Mouse (Mus musculus) heart, embryonic 12.5 days (tissue): ENCODE data around the gene Jph2. TPM values are rescaled to one million over a fixed set of nuclear protein-coding genes. Genes with fewer than 3 reads are reported as not detected.
"Not testable (repeated sequence)": the region's sequence is repeated elsewhere in the genome, so short reads cannot be mapped to it uniquely, and the experiment has no call there.

Experiments
- ATAC-seq: fragments of 200-750 bp; cut with Nextera tagmentation; 2 replicates; pipeline ENCODE4 v1.8.0; 2017; ENCODE audit warnings: moderate TSS enrichment, moderate library complexity; ENCODE audit not compliant: insufficient number of reproducible peaks, low FRiP score
- H3K27ac ChIP-seq: fragments of 300-500 bp; sonication (generic); 2 replicates; pipeline ENCODE4 v1.5.1; 2016; ENCODE audit warnings: mild to moderate bottlenecking, moderate library complexity; ENCODE audit not compliant: poor library complexity, severe bottlenecking
- H3K27me3 ChIP-seq: fragments of 300-500 bp; sonication (generic); replicated peaks from 2 replicates; pipeline ENCODE4 v1.6.1; 2016; ENCODE audit warnings: mild to moderate bottlenecking, moderate library complexity
- H3K36me3 ChIP-seq: fragments of 300-500 bp; sonication (generic); 2 replicates; pipeline ENCODE4 v1.6.1; 2016; ENCODE audit warnings: mild to moderate bottlenecking, moderate library complexity
- H3K4me1 ChIP-seq: fragments of 300-500 bp; sonication (generic); replicated peaks from 2 replicates; pipeline ENCODE4 v1.6.1; 2016; ENCODE audit warnings: mild to moderate bottlenecking
- H3K4me2 ChIP-seq: fragments of 300-500 bp; sonication (generic); 2 replicates; pipeline ENCODE4 v1.6.1; 2016; ENCODE audit warnings: mild to moderate bottlenecking, moderate library complexity
- H3K4me3 ChIP-seq: fragments of 300-500 bp; sonication (generic); 2 replicates; pipeline ENCODE4 v1.5.1; 2016; ENCODE audit warnings: mild to moderate bottlenecking
- H3K9ac ChIP-seq: fragments of 300-500 bp; sonication (generic); 2 replicates; pipeline ENCODE4 v1.6.1; 2016; ENCODE audit warnings: mild to moderate bottlenecking, moderate library complexity
- H3K9me3 ChIP-seq: fragments of 300-500 bp; sonication (generic); replicated peaks from 2 replicates; pipeline ENCODE4 v1.6.1; 2016; ENCODE audit warnings: mild to moderate bottlenecking, moderate library complexity
- WGBS: fragments of 180-500 bp; shearing (Covaris S2); methylation state at CpG from one replicate; pipeline ENCODE4 v1.1.7; 2016; 5-methylcytosine and 5-hydroxymethylcytosine counted together
- polyA plus RNA-seq: library from polyadenylated mRNA; unstranded; fragments of >200 nt; fragmentation: Nextera tagmentation; extraction: Ambion mirVana; gene quantifications from 2 replicates; pipeline ENCODE4 v1.2.1, GENCODE M21; 2016

Gene Jph2
- polyA plus RNA-seq, 1 experiment from 2014 or later = 62.7 TPM

GRCm38 (mm10) chr2:163411344-163411743 is 13.6 kb upstream of the Jph2 start:
- not testable (repeated sequence) for ATAC-seq, H3K9me3 ChIP-seq, H3K27ac ChIP-seq, H3K4me2 ChIP-seq, H3K4me3 ChIP-seq, H3K27me3 ChIP-seq, H3K4me1 ChIP-seq, H3K9ac ChIP-seq
- WGBS = 93% methylated on average over 3 of the region's 3 CpGs
- H3K36me3 ChIP-seq = peaks cover 65% of the 10 kb centered on the region

DNA sequence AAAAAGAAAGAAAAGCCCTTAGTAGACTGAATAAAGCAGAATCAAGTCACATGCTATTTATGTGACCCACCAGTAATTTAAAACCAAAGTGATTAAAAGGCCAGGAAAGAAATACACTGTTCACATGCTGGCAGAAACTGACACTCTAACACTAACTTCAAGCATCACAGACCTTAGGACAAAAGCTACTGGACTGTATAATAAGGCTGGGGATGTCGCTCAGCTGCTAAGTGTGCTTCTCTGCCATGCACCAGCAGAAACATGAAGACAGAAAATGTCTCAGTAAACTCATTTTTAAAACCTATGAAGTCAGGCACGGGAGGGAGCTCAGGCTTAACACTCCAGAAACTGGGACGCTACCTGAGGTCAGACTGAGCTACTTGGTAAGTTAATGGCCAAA is 12.4 kb upstream of the Jph2 start:
- H3K9ac ChIP-seq = no peak overlapping the region
- H3K4me1 ChIP-seq = peaks cover 2% of the 10 kb centered on the region
- H3K27me3 ChIP-seq = no peaks in the 10 kb centered on the region
- WGBS = 95% methylated on average over 3 of the region's 3 CpGs
- no peak for ATAC-seq
- H3K27ac ChIP-seq = no peak overlapping the region
- H3K4me3 ChIP-seq = no peak overlapping the region
- no peaks in the 10 kb centered on the region for H3K9me3 ChIP-seq
- H3K4me2 ChIP-seq = no peak overlapping the region
- peaks cover 70% of the 10 kb centered on the region for H3K36me3 ChIP-seq

- Histone ChIP-seq H3K9ac (no peak overlapping the region), H3K27me3 (no peaks in the 10 kb centered on the region), H3K4me2 (no peak overlapping the region), H3K36me3 (peaks cover 32% of the 10 kb centered on the region), H3K27ac (no peak overlapping the region), H3K4me3 (no peak overlapping the region), H3K4me1 (peaks cover 8% of the 10 kb centered on the region), H3K9me3 (no peaks in the 10 kb centered on the region)
- ATAC-seq = no peak
- 65% methylated on average over 8 of the region's 8 CpGs for WGBS
These were observed 6.4 kb upstream of the Jph2 start for GRCm38 (mm10) chr2:163404037-163404815.

DNA sequence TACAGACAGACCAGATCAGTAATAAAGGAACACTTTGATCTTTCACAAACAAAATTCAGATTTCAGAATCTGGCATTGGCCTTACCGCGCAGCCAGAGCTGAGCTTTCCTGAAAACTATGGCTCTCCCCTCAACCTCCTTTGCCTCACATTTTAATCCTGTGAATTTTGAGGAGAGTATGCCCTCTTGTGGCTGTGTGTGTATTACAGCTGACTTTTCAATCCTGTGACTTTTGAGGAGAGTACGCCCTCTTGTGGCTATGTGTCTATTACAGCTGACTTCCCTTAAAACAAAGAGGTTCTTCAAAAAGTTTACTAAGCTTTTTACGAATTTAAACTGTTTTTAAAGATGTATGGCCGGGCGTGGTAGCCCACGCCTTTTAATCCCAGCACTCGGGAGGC is 3.4 kb upstream of the Jph2 start:
- Histone ChIP-seq H3K4me2 (no peak overlapping the region), H3K9me3 (no peaks in the 10 kb centered on the region), H3K4me3 (no peak overlapping the region), H3K4me1 (peaks cover 19% of the 10 kb centered on the region), H3K27ac (no peak overlapping the region), H3K9ac (no peak overlapping the region), H3K27me3 (no peaks in the 10 kb centered on the region), H3K36me3 (peaks cover 10% of the 10 kb centered on the region)
- WGBS = 9% methylated on average over 8 of the region's 8 CpGs
- no peak for ATAC-seq

DNA sequence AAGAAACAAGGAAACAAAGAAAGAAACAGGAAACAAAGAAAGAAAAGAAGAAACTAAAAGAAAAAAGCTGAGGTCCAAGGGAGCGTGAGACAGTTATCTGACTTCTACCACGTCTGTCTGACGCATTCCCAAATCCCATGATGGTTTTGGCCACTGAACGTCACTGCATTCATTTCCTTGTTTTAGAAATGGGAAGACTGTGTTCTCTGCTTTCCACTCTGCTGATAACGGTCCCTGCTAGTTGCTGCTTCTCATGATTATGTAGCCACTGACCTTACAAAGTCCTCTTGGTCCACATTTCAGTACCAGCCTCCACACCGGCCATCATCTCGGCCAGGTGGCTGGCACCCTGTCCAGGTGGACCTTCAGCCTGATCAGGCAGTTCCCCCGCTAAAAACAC is 1.4 kb upstream of the Jph2 start:
- Histone ChIP-seq H3K4me3 (no peak overlapping the region), H3K36me3 (no peaks in the 10 kb centered on the region), H3K9ac (no peak overlapping the region), H3K27me3 (no peaks in the 10 kb centered on the region), H3K4me2 (peak overlapping the region; percentile 16), H3K9me3 (no peaks in the 10 kb centered on the region), H3K4me1 (peaks cover 19% of the 10 kb centered on the region), H3K27ac (peak overlapping the region; percentile 97)
- 30% methylated on average over 8 of the region's 8 CpGs for WGBS
- no peak for ATAC-seq

- Histone ChIP-seq H3K36me3 (no peaks in the 10 kb centered on the region), H3K27me3 (no peaks in the 10 kb centered on the region), H3K4me2 (peak overlapping the region; percentile 71), H3K4me1 (peaks cover 19% of the 10 kb centered on the region), H3K27ac (peak overlapping the region; percentile 97), H3K9ac (peak overlapping the region; percentile 97), H3K4me3 (peak overlapping the region; percentile 79), H3K9me3 (no peaks in the 10 kb centered on the region)
- no peak for ATAC-seq
- WGBS = 49% methylated on average over 4 of the region's 4 CpGs
These were observed 977 bp upstream of the Jph2 start for GRCm38 (mm10) chr2:163398770-163399169.

GRCm38 (mm10) chr2:163397071-163397470 is 722 bp downstream of the Jph2 start:
- 41% methylated on average over 19 of the region's 19 CpGs for WGBS
- Histone ChIP-seq H3K27me3 (no peaks in the 10 kb centered on the region), H3K36me3 (peaks cover 4% of the 10 kb centered on the region; the same call in 1 of the 2 replicates), H3K4me3 (peak overlapping the region; percentile 79), H3K4me1 (peaks cover 32% of the 10 kb centered on the region), H3K9ac (peak overlapping the region; percentile 97), H3K27ac (peak overlapping the region; percentile 97), H3K9me3 (no peaks in the 10 kb centered on the region), H3K4me2 (peak overlapping the region; percentile 71)
- no peak for ATAC-seq

- H3K4me3 ChIP-seq = peak overlapping the region; percentile 79
- H3K27me3 ChIP-seq = no peaks in the 10 kb centered on the region
- H3K36me3 ChIP-seq = peaks cover 13% of the 10 kb centered on the region
- 51% methylated on average over 6 of the region's 6 CpGs for WGBS
- ATAC-seq = no peak
- peak overlapping the region; percentile 71 for H3K4me2 ChIP-seq
- peak overlapping the region; percentile 97 for H3K9ac ChIP-seq
- no peaks in the 10 kb centered on the region for H3K9me3 ChIP-seq
- peak overlapping the region; percentile 97 for H3K27ac ChIP-seq
- H3K4me1 ChIP-seq = peaks cover 44% of the 10 kb centered on the region
These were observed 2.8 kb downstream of the Jph2 start for GRCm38 (mm10) chr2:163394977-163395376.

GRCm38 (mm10) chr2:163393976-163394375 is 3.8 kb downstream of the Jph2 start:
- WGBS = 40% methylated on average over 6 of the region's 6 CpGs
- no peaks in the 10 kb centered on the region for H3K9me3 ChIP-seq
- H3K4me3 ChIP-seq = peak overlapping the region; percentile 79
- H3K9ac ChIP-seq = peak overlapping the region; percentile 97
- H3K27ac ChIP-seq = peak overlapping the region; percentile 97
- no peaks in the 10 kb centered on the region for H3K27me3 ChIP-seq
- H3K36me3 ChIP-seq = peaks cover 20% of the 10 kb centered on the region
- peaks cover 34% of the 10 kb centered on the region for H3K4me1 ChIP-seq
- H3K4me2 ChIP-seq = peak overlapping the region; percentile 71
- ATAC-seq = no peak

DNA sequence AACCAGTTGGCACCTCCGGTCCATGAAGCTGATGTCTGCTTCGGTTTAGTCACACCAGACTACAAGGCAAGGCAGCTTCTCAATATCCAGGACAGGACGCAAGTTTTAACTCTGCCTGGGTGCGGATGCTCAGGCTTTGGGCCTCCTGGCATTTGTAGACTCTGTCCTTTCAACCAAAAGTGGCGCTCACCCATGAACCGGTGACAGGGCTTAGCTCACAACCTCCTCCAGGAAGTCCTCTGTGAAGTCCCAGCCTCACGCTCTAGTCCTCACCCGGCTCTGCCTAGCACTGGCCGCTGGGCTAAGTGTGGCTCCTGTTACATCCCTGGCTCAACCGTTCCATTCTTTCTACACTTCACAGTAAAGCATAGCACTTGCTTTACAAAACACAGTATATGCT is 4.6 kb downstream of the Jph2 start:
- Histone ChIP-seq H3K9ac (peak overlapping the region; percentile 97), H3K4me3 (peak overlapping the region; percentile 79), H3K27me3 (no peaks in the 10 kb centered on the region), H3K4me1 (peaks cover 27% of the 10 kb centered on the region), H3K9me3 (no peaks in the 10 kb centered on the region), H3K36me3 (peaks cover 27% of the 10 kb centered on the region), H3K4me2 (peak overlapping the region; percentile 71), H3K27ac (peak overlapping the region; percentile 97)
- ATAC-seq = no peak
- WGBS = 59% methylated on average over 10 of the region's 10 CpGs

- Histone ChIP-seq H3K9me3 (no peaks in the 10 kb centered on the region), H3K27me3 (no peaks in the 10 kb centered on the region), H3K36me3 (peaks cover 27% of the 10 kb centered on the region), H3K4me3 (peak overlapping the region; percentile 79), H3K9ac (peak overlapping the region; percentile 71), H3K27ac (peak overlapping the region; percentile 97), H3K4me1 (peaks cover 32% of the 10 kb centered on the region), H3K4me2 (peak overlapping the region; percentile 71)
- peak; percentile 67 for ATAC-seq
- WGBS = 26% methylated on average over 6 of the region's 6 CpGs
These were observed 5.4 kb downstream of the Jph2 start for GRCm38 (mm10) chr2:163392436-163392835.
